Mouse (Mus musculus): ENCODE data around the gene 4933430I17Rik.

GRCm38 (mm10) chr4:62508839-62509238, 16.3 kb upstream of the 4933430I17Rik start:
- TF ChIP-seq CTCF (IDR thresholded peaks at IDR 0.05; ENCODE audit: extremely low read depth, insufficient read length, insufficient replicate concordance, low read depth, low read length), result no peak
- TF ChIP-seq POLR2A (IDR thresholded peaks at IDR 0.05; ENCODE audit: low read depth, low read length), result no peak
